Mouse (Mus musculus) CH12F3 (cell line): ENCODE results near the gene 1700034J05Rik.

ENCODE experiments used
- in situ Hi-C: fragments of 300-500 bp; cut with MboI; formaldehyde crosslinking; loops from 2 replicates; pipeline ENCODE4 v1.14.3; 2020; ENCODE audit warnings: low sequenced_read_pairs

1700034J05Rik gene

GRCm38 (mm10) chr6:146954258-146954657 lies at the start of gene 1700034J05Rik:
TSS of gene 1700034J05Rik (minus strand) at chr6:146954422.
- in situ Hi-C loops, result no loop called here

- in situ Hi-C loops, result loop anchor here (25.0 kb wide), 2 partner anchors 337 to 488 kb away; partner anchors contain the start of gene Ccdc91
Measured at GRCm38 (mm10) chr6:146999755-147000154, 45.5 kb upstream of the 1700034J05Rik start.

- in situ Hi-C loops, result loop anchor here (25.0 kb wide), 1 partner anchor 337 kb away; no protein-coding TSS in a partner anchor
Measured at GRCm38 (mm10) chr6:146999302-146999701, 45.1 kb upstream of the 1700034J05Rik start.

GRCm38 (mm10) chr6:146998710-146999109 lies 44.5 kb upstream of the 1700034J05Rik start:
- in situ Hi-C loops, result loop anchor here (25.0 kb wide), 1 partner anchor 336 kb away; no protein-coding TSS in a partner anchor

GRCm38 (mm10) chr6:146997006-146997405 lies 42.8 kb upstream of the 1700034J05Rik start:
- in situ Hi-C loops, result loop anchor here (25.0 kb wide), 1 partner anchor 335 kb away; no protein-coding TSS in a partner anchor

GRCm38 (mm10) chr6:146995878-146996277 lies 41.7 kb upstream of the 1700034J05Rik start:
- in situ Hi-C loops, result loop anchor here (25.0 kb wide), 1 partner anchor 334 kb away; no protein-coding TSS in a partner anchor

GRCm38 (mm10) chr6:146995391-146995790 lies 41.2 kb upstream of the 1700034J05Rik start:
- in situ Hi-C loops, result loop anchor here (25.0 kb wide), 1 partner anchor 333 kb away; no protein-coding TSS in a partner anchor

- in situ Hi-C loops, result loop anchor here (25.0 kb wide), 1 partner anchor 332 kb away; no protein-coding TSS in a partner anchor
Measured at GRCm38 (mm10) chr6:146994236-146994635, 40.0 kb upstream of the 1700034J05Rik start.

GRCm38 (mm10) chr6:146984569-146984968 lies 30.3 kb upstream of the 1700034J05Rik start:
- in situ Hi-C loops, result loop anchor here (5.0 to 25.0 kb wide), 2 partner anchors 147 to 322 kb away; no protein-coding TSS in a partner anchor

GRCm38 (mm10) chr6:146981249-146981835 lies 27.1 kb upstream of the 1700034J05Rik start:
- in situ Hi-C loops, result loop anchor here (5.0 to 25.0 kb wide), 2 partner anchors 144 to 319 kb away; no protein-coding TSS in a partner anchor

- in situ Hi-C loops, result loop anchor here (5.0 to 25.0 kb wide), 2 partner anchors 143 to 318 kb away; no protein-coding TSS in a partner anchor
Measured at GRCm38 (mm10) chr6:146979953-146980352, 25.7 kb upstream of the 1700034J05Rik start.

- in situ Hi-C loops, result loop anchor here (25.0 kb wide), 1 partner anchor 317 kb away; no protein-coding TSS in a partner anchor
Measured at GRCm38 (mm10) chr6:146979115-146979744, 25.0 kb upstream of the 1700034J05Rik start.

GRCm38 (mm10) chr6:146978691-146979114 lies 24.5 kb upstream of the 1700034J05Rik start:
- in situ Hi-C loops, result loop anchor here (25.0 kb wide), 1 partner anchor 316 kb away; no protein-coding TSS in a partner anchor

- in situ Hi-C loops, result loop anchor here (25.0 kb wide), 1 partner anchor 314 kb away; no protein-coding TSS in a partner anchor
Measured at GRCm38 (mm10) chr6:146976446-146976845, 22.2 kb upstream of the 1700034J05Rik start.

- in situ Hi-C loops, result no loop called here
Measured at GRCm38 (mm10) chr6:146973830-146974229, 19.6 kb upstream of the 1700034J05Rik start.

GRCm38 (mm10) chr6:146973406-146973805 lies 19.2 kb upstream of the 1700034J05Rik start:
- in situ Hi-C loops, result no loop called here

GRCm38 (mm10) chr6:146972740-146973139 lies 18.5 kb upstream of the 1700034J05Rik start:
- in situ Hi-C loops, result no loop called here

- in situ Hi-C loops, result no loop called here
Measured at GRCm38 (mm10) chr6:146972009-146972408, 17.8 kb upstream of the 1700034J05Rik start.

- in situ Hi-C loops, result no loop called here
Measured at GRCm38 (mm10) chr6:146971366-146971765, 17.1 kb upstream of the 1700034J05Rik start.

GRCm38 (mm10) chr6:146970811-146971210 lies 16.6 kb upstream of the 1700034J05Rik start:
- in situ Hi-C loops, result no loop called here

GRCm38 (mm10) chr6:146967836-146968235 lies 13.6 kb upstream of the 1700034J05Rik start:
- in situ Hi-C loops, result no loop called here
